Mouse (Mus musculus) layer of hippocampus, adult 2 months (tissue): Measurements from ENCODE around the gene Zbtb1. TPM values are rescaled to one million over a fixed set of nuclear protein-coding genes. Genes with fewer than 3 reads are reported as not detected.
A peak's percentile ranks its signal among the peaks of the same experiment; 100 is the strongest.
"Not testable (repeated sequence)": the region's sequence is repeated elsewhere in the genome, so short reads cannot be mapped to it uniquely, and the experiment has no call there.

Experiments used
- DNase-seq, 2 experiments: peaks; one replicate each; pipeline ENCODE4 v3.0.0; 2022; ENCODE audit warnings: low spot score in 2 of 2
- H3K27ac ChIP-seq: fragments of 200-600 bp; 2 replicates; pipeline ENCODE4 v1.8.1; 2022
- H3K4me3 ChIP-seq: fragments of 200-600 bp; 2 replicates; pipeline ENCODE4 v1.8.1; 2022; ENCODE audit warnings: mild to moderate bottlenecking
- CTCF ChIP-seq: fragments of 200-600 bp; conservative IDR thresholded peaks from 2 replicates; pipeline ENCODE4 v1.8.1; 2022; ENCODE audit warnings: antibody characterized with exemption, mild to moderate bottlenecking, moderate library complexity
- total RNA-seq, 2 experiments: library from RNA; stranded (reverse); gene quantifications; 2 replicates each; pipeline ENCODE4 v1.2.3; 2021

Zbtb1 gene
- total RNA-seq, 2 experiments from 2014 or later = 7.2 to 8.3 TPM

DNA sequence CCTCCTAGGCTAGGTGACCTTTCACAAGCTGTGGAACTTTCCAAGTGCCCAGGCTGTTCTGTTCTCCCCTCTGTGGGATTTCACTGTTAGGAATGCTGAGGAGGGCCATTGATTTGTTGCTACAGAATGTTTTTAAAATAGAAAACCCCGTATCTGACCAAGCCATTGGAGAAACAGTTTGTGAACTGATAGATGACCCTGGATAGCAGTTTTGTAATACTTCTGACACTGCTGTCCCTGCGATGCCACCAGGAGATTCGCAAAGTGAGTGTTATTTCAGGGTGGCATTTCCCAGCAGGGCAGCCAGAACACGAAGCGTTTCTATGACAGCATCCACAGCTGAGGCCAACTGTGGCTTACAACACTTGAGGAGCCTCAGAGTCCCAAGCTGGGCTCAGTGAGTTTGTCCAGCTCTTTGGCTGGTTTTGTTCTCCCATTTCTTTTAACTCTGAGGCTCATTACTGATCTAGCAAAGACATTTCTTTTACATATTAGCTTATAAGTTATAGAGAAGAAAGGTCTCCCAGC is 60.9 kb downstream of the Zbtb1 start:
- no peak overlapping the region for H3K4me3 ChIP-seq
- peak overlapping the region; percentile 92 for H3K27ac ChIP-seq
- TF ChIP-seq CTCF = no peak
- peak; percentile 19 for DNase-seq

DNA sequence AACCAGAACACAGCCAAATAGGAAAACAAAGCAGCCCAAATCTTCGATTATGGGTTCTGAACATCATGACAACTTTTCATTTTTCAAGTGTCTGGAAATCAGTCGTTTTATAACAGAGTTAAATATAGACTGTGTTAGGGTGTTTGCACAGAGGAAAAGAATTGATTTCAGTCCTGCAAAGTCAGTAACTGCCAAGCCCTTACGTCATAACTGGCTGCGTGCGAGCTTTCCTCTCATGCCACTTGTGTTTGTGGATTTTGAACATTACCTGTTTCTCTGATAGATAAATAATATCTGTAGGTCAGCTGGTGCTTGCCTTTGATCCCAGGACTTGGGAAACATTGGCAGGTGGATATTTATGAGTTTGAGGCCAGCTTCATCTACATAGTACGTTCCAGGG is 61.4 kb downstream of the Zbtb1 start:
- TF ChIP-seq CTCF = no peak
- Histone ChIP-seq H3K4me3 (no peak overlapping the region), H3K27ac (peak overlapping the region; percentile 92)
- peak in 1 of 2 experiments; percentile 26 for DNase-seq

- no peak overlapping the region for H3K4me3 ChIP-seq
- no peak for TF ChIP-seq CTCF
- no peak for DNase-seq
- H3K27ac ChIP-seq = no peak overlapping the region
Measured at GRCm38 (mm10) chr12:76434111-76434510, 64.0 kb downstream of the Zbtb1 start.

- no peak for TF ChIP-seq CTCF
- H3K27ac ChIP-seq = no peak overlapping the region
Measured at GRCm38 (mm10) chr12:76435084-76435483, 65.0 kb downstream of the Zbtb1 start.

DNA sequence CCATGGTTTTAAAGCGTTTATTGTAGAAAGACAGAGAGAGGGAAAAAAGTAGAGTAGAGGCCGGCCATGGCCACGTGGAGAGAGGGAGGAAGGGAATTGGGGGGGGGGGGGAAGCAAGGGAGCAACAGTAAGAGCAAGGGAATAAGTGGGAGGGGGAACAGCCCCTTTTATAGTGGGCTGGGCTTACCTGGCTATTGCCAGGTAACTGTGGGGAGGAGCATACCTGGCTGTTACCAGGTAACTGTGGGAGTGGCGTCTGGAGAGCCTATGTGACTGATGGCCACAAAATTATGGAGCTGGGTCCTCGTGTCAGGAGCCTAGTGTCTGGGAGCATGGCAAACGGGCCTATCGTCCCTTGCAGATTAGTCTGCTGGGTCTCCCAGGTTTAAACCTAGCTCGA is 65.5 kb downstream of the Zbtb1 start:
- DNase-seq = no peak
- Histone ChIP-seq H3K4me3 (no peak overlapping the region), H3K27ac (no peak overlapping the region)
- no peak for TF ChIP-seq CTCF

More at GRCm38 (mm10) chr12:76435084-76435483, 65.0 kb downstream of the Zbtb1 start:
- DNase-seq = no peak
- peak overlapping the region; percentile 17; the same call in 1 of the 2 replicates for H3K4me3 ChIP-seq

DNA sequence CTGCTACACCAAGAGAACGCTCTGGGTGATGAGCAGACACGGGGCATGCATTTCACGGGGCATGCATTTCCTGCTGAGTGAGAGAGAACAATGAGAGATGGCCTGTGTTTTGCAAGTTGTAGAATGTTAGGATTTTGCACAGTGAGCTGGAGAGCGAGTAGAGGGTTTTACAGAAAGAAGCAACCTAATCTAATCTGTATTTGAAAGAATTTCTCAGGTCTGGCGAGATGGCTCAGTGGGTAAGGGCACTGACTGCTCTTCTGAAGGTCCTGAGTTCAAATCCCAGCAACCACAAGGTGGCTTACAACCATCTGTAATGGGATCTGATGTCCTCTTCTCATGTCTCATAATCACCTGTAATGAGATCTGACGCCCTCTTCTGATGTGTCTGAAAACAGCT is 73.4 kb downstream of the Zbtb1 start:
- H3K4me3 ChIP-seq, DNase-seq, H3K27ac ChIP-seq: not testable (repeated sequence)

DNA sequence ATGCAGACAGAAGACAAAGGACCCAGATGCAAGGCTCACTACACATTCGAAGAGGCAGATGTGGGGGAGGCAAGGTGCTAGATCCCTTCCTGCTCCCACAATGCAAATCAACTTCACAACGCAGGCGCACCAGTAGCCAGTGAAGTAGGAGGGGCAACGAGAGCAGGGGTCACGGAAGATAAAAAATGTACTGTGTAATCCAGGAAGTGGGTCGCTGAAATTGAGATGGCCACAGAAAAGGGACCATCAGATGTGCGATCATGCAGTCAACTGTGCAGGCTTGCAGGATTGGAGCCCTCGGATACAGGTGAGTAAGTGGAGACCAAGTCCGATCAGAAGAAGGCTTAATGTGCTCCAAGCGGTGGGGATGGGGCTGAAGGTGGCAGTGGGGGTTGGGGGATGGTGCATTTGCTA is 74.3 kb downstream of the Zbtb1 start:
- DNase-seq = no peak
- no peak overlapping the region for H3K4me3 ChIP-seq
- no peak overlapping the region for H3K27ac ChIP-seq
- no peak for TF ChIP-seq CTCF

DNA sequence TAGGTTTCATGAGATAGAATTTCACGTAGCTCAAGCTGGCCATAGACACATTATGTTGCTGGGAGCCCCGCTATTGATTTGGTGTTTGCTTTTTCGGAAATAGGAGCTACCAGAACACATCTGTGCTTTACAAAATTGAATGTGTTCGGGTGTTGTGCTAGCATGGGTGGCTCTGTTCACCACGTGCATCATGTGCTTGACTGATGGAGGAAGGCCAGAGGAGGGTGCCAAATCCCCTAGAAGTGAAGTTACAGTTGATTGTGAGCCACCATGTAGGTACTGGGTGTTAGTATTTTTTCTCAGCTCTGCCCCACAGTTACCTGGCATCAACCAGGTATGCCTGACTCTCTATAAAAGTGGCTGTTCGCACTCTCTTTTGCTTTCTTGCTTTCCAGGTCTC is 74.8 kb downstream of the Zbtb1 start:
- Histone ChIP-seq H3K27ac (no peak overlapping the region), H3K4me3 (no peak overlapping the region)
- DNase-seq = no peak
- TF ChIP-seq CTCF = no peak

- no peak for TF ChIP-seq CTCF
- Histone ChIP-seq H3K27ac (no peak overlapping the region), H3K4me3 (no peak overlapping the region)
- DNase-seq = no peak
Measured at GRCm38 (mm10) chr12:76446201-76446600, 76.1 kb downstream of the Zbtb1 start.

Other genes with a start within 250 kb of the Zbtb1 start
- under 1 TPM in 1 of 2 experiments, not detected in 1; 0.23 TPM for gene Esr2, start 193.0 kb upstream of the Zbtb1 start, total RNA-seq
- gene Tex21, start 123.5 kb upstream of the Zbtb1 start, total RNA-seq = not detected
- 10 to 100 TPM; 42.6 to 47.5 TPM for gene Mthfd1, start 115.0 kb upstream of the Zbtb1 start, total RNA-seq
- 10 to 100 TPM; 61.5 to 63.0 TPM for gene Akap5, start 45.4 kb upstream of the Zbtb1 start, total RNA-seq
- gene Zbtb25, start 664 bp upstream of the Zbtb1 start, total RNA-seq = 10 to 100 TPM; 17.6 to 23.6 TPM
- 100 to 1,000 TPM; 114 to 117 TPM for gene Hspa2, start 33.9 kb downstream of the Zbtb1 start, total RNA-seq
- gene Ppp1r36, start 47.3 kb downstream of the Zbtb1 start, total RNA-seq = 1 to 10 TPM; 1.9 TPM
- gene Plekhg3, start 160.6 kb downstream of the Zbtb1 start, total RNA-seq = 10 to 100 TPM; 22.9 to 24.4 TPM